Mouse (Mus musculus): Measurements from ENCODE around the gene Cyp2j8. TPM values are rescaled to one million over a fixed set of nuclear protein-coding genes. Genes with fewer than 3 reads are reported as not detected.

Cyp2j8 gene
- not detected for polyA plus RNA-seq (2014; fragmentation: Illumina TruSeq; extraction: RNeasy Lipid Tissue Mini Kit (QIAGEN cat#74804); ENCODE audit: insufficient read depth, low read depth, low replicate concordance)

DNA sequence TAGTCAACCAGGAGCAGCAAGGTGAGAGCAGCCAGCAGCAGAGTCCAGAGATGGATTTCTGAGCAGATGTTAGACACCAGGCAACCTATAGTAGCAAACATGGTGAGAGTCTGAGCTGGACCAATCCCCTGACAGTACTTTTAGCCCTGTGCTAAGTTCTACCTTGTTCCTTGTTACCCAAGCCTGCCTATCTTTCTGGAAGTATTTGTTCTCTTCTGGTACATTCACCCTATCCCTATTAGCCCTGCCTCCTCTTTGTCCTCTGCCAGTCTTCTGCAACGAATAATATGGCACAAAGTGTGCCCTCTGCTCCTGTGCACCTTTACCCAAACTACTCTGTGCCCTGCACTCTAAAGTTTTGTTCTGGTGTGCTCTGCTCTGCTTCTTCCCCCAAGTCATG is at the start of gene Cyp2j8:
Gene Cyp2j8, minus strand, starts transcription at position 101 of the 400 bp plus-strand sequence.

DNA sequence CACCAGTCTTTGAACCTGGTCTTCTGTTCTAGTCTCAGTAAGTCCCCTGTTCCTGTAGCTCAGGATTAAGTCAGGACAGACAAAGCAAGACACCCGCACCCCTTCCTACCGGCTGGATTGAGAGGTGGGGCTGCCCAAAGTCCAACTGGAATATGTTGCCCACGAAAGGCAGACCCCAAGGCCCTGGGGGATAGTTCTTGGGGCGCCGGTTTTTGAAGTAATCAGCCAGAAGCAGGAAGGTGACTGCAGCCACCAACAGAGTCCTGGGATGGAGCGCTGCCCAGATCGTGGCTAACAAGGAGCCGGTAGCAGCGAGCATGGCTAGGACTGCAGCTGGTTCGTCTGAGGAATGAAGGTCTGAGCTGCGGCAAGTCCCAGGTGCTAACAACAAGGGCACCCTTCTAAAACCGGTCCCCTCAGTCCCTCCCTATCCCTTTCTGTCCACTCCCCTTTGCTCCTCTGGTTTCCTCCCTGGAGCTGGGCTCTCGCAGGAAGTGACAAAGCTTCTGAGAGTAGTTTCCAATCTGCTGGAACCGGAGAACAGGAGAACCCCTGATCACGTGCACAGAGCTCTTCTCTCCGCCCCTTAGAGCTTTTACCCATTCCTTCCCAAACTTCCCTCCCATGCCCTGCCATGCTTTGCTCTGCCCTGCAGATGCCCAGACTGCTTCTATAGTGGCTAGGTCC is 46.1 kb upstream of the Cyp2j8 start, which contains the start of gene Cyp2j6:
Gene Cyp2j6, minus strand, starts transcription at position 529 of the 687 bp plus-strand sequence.

Other genes with a start within 250 kb of the Cyp2j8 start
- not detected for gene Cyp2j11, start 158.7 kb downstream of the Cyp2j8 start, polyA plus RNA-seq (2014; fragmentation: Illumina TruSeq; extraction: RNeasy Lipid Tissue Mini Kit (QIAGEN cat#74804); ENCODE audit: insufficient read depth, low read depth, low replicate concordance)
- gene Cyp2j6, start 46.3 kb upstream of the Cyp2j8 start, polyA plus RNA-seq (2014; fragmentation: Illumina TruSeq; extraction: RNeasy Lipid Tissue Mini Kit (QIAGEN cat#74804); ENCODE audit: insufficient read depth, low read depth, low replicate concordance): 6.8 TPM
- gene Cyp2j9, start 84.2 kb upstream of the Cyp2j8 start, polyA plus RNA-seq (2014; fragmentation: Illumina TruSeq; extraction: RNeasy Lipid Tissue Mini Kit (QIAGEN cat#74804); ENCODE audit: insufficient read depth, low read depth, low replicate concordance): 5.2 TPM
- not detected for gene Cyp2j5, start 156.8 kb upstream of the Cyp2j8 start, polyA plus RNA-seq (2014; fragmentation: Illumina TruSeq; extraction: RNeasy Lipid Tissue Mini Kit (QIAGEN cat#74804); ENCODE audit: insufficient read depth, low read depth, low replicate concordance)

Measured in lung, adult 10 weeks (tissue).